Mouse (Mus musculus): ENCODE data around the gene Fam76b.

DNA sequence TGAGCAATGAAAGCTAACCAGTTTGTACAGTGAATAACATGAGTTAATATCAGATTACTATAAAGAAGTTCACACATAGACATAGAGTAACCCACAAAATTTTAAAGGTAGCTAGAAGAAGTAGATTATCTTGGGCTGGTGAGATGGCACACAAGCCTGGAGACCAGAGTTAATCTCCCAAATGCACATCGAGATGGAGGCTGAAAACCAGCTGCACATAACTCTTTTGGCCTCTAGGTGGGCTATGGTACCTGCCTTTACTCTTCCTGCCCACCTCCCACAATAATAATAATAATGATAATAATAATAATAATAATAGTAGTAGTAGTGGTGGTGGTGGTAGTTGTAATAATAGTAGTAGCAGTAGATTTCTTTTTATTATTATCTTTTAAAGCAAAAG lies 33.2 kb upstream of the Fam76b start:
- TF ChIP-seq CTCF (IDR thresholded peaks at IDR 0.05; ENCODE audit: low read depth, low read length), result no peak
- TF ChIP-seq TAL1 (conservative IDR thresholded peaks at IDR 0.05; ENCODE audit: low read depth, low read length), result no peak
- TF ChIP-seq GATA1 (IDR thresholded peaks at IDR 0.05; ENCODE audit: borderline replicate concordance, low read length), result no peak
